In the genomic region with DNA sequence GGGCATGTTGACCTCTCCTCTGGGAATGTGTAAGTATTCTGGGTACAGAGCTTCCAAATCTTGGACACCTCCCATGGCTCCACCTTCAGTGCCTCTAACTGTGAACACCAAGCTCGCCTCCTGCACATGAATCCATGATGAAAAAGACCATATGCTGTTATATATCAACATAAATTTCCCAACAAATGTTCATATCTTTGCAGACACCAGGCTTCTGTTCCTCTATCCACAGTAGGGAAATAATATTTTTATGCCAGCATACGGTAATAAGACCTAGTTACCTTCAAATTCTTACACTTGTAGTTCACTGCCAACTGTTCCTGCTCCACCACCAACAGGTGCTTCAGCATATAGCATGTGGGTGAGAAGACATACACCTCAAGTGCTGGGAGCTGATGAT, we compare ENCODE assay signal across 25 mouse cellular contexts.
DNase-seq lines count a peak whose midpoint lies in the region; ATAC-seq lines count a peak whose summit lies in the region.
"Had no signal": no experiment of that assay in that cellular context is flagged by ENCODE, and none has a peak within 500 bp of the region (broad histone marks: within the 10 kb centered on the region; RNA-seq: fewer than 3 reads in every experiment).

No protein-coding gene starts in this region.

- no peak overlapping the region for H3K4me3 ChIP-seq in forebrain, embryonic 13.5 days
- no peak overlapping the region for H3K4me3 ChIP-seq in forebrain, embryonic 11.5 days (ENCODE audit: low read depth, low read length)
- H3K4me3 ChIP-seq: embryonic facial prominence, embryonic 12.5 days; embryonic facial prominence, embryonic 15.5 days; heart, embryonic 12.5 days; heart, embryonic 15.5 days; hindbrain, embryonic 10.5 days; hindbrain, embryonic 13.5 days; intestine, embryonic 15.5 days had no signal

- peak; percentile 61; the same call in 1 of the 2 replicates for ATAC-seq in forebrain, embryonic 13.5 days
- no peak for ATAC-seq in forebrain, embryonic 11.5 days (replicated peaks; ENCODE audit: low FRiP score)
- ATAC-seq in frontal cortex, adult (ENCODE audit: low TSS enrichment) = peak; percentile 67
- ATAC-seq: hindbrain, embryonic 16.5 days; intestine, embryonic 15.5 days had no signal

- H3K9me3 ChIP-seq in forebrain, embryonic 13.5 days (replicated peaks) = no peaks in the 10 kb centered on the region
- H3K9me3 ChIP-seq in forebrain, embryonic 11.5 days (ENCODE audit: control insufficient read depth, low read length) = no peaks in the 10 kb centered on the region
- H3K9me3 ChIP-seq: embryonic facial prominence, embryonic 12.5 days; embryonic facial prominence, embryonic 15.5 days; heart, embryonic 12.5 days; heart, embryonic 15.5 days; hindbrain, embryonic 10.5 days; hindbrain, embryonic 13.5 days; intestine, embryonic 15.5 days had no signal

- no peaks in the 10 kb centered on the region for H3K36me3 ChIP-seq in forebrain, embryonic 13.5 days (ENCODE audit: poor library complexity, severe bottlenecking)
- no peaks in the 10 kb centered on the region for H3K36me3 ChIP-seq in forebrain, embryonic 11.5 days (ENCODE audit: control insufficient read depth, insufficient read depth, low read length)
- H3K36me3 ChIP-seq: embryonic facial prominence, embryonic 12.5 days; embryonic facial prominence, embryonic 15.5 days; heart, embryonic 12.5 days; heart, embryonic 15.5 days; hindbrain, embryonic 10.5 days; hindbrain, embryonic 13.5 days; intestine, embryonic 15.5 days had no signal

- no peak overlapping the region for H3K9ac ChIP-seq in forebrain, embryonic 13.5 days
- no peak overlapping the region for H3K9ac ChIP-seq in forebrain, embryonic 11.5 days (ENCODE audit: low read length)
- H3K9ac ChIP-seq: embryonic facial prominence, embryonic 12.5 days; embryonic facial prominence, embryonic 15.5 days; heart, embryonic 12.5 days; heart, embryonic 15.5 days; hindbrain, embryonic 13.5 days; intestine, embryonic 15.5 days had no signal

- 80% methylated on average over 2 of the region's 2 CpGs for whole genome bisulfite sequencing in forebrain, embryonic 13.5 days
- 87% methylated on average over 2 of the region's 2 CpGs for WGBS in forebrain, embryonic 11.5 days

- H3K27ac ChIP-seq in forebrain, embryonic 13.5 days = no peak overlapping the region
- H3K27ac ChIP-seq in forebrain, embryonic 11.5 days (ENCODE audit: low read depth, low read length) = no peak overlapping the region
- H3K27ac ChIP-seq: embryonic facial prominence, embryonic 12.5 days; embryonic facial prominence, embryonic 15.5 days; heart, embryonic 15.5 days; hindbrain, embryonic 10.5 days; hindbrain, embryonic 13.5 days; intestine, embryonic 15.5 days had no signal

- no peaks in the 10 kb centered on the region for H3K27me3 ChIP-seq in forebrain, embryonic 13.5 days
- H3K27me3 ChIP-seq in forebrain, embryonic 11.5 days (ENCODE audit: control insufficient read depth, insufficient read depth, low read length) = no peaks in the 10 kb centered on the region
- H3K27me3 ChIP-seq: embryonic facial prominence, embryonic 12.5 days; embryonic facial prominence, embryonic 15.5 days; heart, embryonic 12.5 days; heart, embryonic 15.5 days; hindbrain, embryonic 13.5 days; intestine, embryonic 15.5 days had no signal

- no peak overlapping the region for H3K4me2 ChIP-seq in forebrain, embryonic 13.5 days
- no peak overlapping the region for H3K4me2 ChIP-seq in forebrain, embryonic 11.5 days (ENCODE audit: low read depth, low read length, severe bottlenecking)
- H3K4me2 ChIP-seq: embryonic facial prominence, embryonic 12.5 days; embryonic facial prominence, embryonic 15.5 days; heart, embryonic 12.5 days; heart, embryonic 15.5 days; hindbrain, embryonic 13.5 days; intestine, embryonic 15.5 days had no signal

- no peak for DNase-seq in forebrain, embryonic 11.5 days (ENCODE audit: low spot score)
- DNase-seq in frontal cortex, postnatal 25 days (ENCODE audit: low spot score in 2 of 2) = no peak
- peak; percentile 4 for DNase-seq in right cerebral cortex, postnatal 25 days
- DNase-seq in right cerebral cortex, postnatal 36 days (ENCODE audit: low spot score in 2 of 2) = no peak
- no peak for DNase-seq in kidney, postnatal 4 days
- DNase-seq: adrenal gland, postnatal 10 days; adrenal gland, postnatal 36 days; cerebellum, adult 11 months; cerebellum, adult 2 months; cerebellum, adult 9-11 months; cerebellum, postnatal 25 days; gastrocnemius, postnatal 25 days; heart, adult 18-20 months; heart, postnatal 10 days; heart, postnatal 36 days had no signal

- H3K4me1 ChIP-seq in forebrain, embryonic 13.5 days = no peaks in the 10 kb centered on the region
- no peaks in the 10 kb centered on the region for H3K4me1 ChIP-seq in forebrain, embryonic 11.5 days (replicated peaks; ENCODE audit: control insufficient read depth, insufficient read depth, low read length)
- H3K4me1 ChIP-seq: embryonic facial prominence, embryonic 12.5 days; embryonic facial prominence, embryonic 15.5 days; heart, embryonic 12.5 days; heart, embryonic 15.5 days; hindbrain, embryonic 10.5 days; hindbrain, embryonic 13.5 days; intestine, embryonic 15.5 days had no signal
